Mouse (Mus musculus) limb, embryonic 13.5 days (tissue): ENCODE measurements around the gene Asic1. TPM values are rescaled to one million over a fixed set of nuclear protein-coding genes. Genes with fewer than 3 reads are reported as not detected.

Experiments used
- ATAC-seq: fragments of 200-750 bp; cut with Nextera tagmentation; 2 replicates; pipeline ENCODE4 v1.8.0; 2017; ENCODE audit warnings: low read depth, moderate number of reproducible peaks, moderate TSS enrichment; ENCODE audit not compliant: low FRiP score
- H3K27ac ChIP-seq: fragments of 300-500 bp; sonication (generic); 2 replicates; pipeline ENCODE4 v1.5.1; 2015; ENCODE audit warnings: inconsistent platforms, mild to moderate bottlenecking, moderate library complexity
- H3K27me3 ChIP-seq: fragments of 300-500 bp; sonication (generic); 2 replicates; pipeline ENCODE4 v1.6.1; 2015; ENCODE audit warnings: mild to moderate bottlenecking, inconsistent platforms
- H3K36me3 ChIP-seq: fragments of 300-500 bp; sonication (generic); 2 replicates; pipeline ENCODE4 v1.6.1; 2015; ENCODE audit warnings: inconsistent platforms, mild to moderate bottlenecking, moderate library complexity
- H3K4me1 ChIP-seq: fragments of 300-500 bp; sonication (generic); 2 replicates; pipeline ENCODE4 v1.6.1; 2015; ENCODE audit warnings: inconsistent platforms
- H3K4me2 ChIP-seq: fragments of 300-500 bp; sonication (generic); replicated peaks from 2 replicates; pipeline ENCODE4 v1.6.1; 2015; ENCODE audit warnings: inconsistent platforms, mild to moderate bottlenecking, moderate library complexity
- H3K4me3 ChIP-seq: fragments of 300-500 bp; sonication (generic); 2 replicates; pipeline ENCODE4 v1.5.1; 2015; ENCODE audit warnings: moderate library complexity, mild to moderate bottlenecking, inconsistent platforms
- H3K9ac ChIP-seq: fragments of 300-500 bp; sonication (generic); 2 replicates; pipeline ENCODE4 v1.6.1; 2015; ENCODE audit warnings: mild to moderate bottlenecking, inconsistent platforms
- H3K9me3 ChIP-seq: fragments of 300-500 bp; sonication (generic); 2 replicates; pipeline ENCODE4 v1.6.1; 2016; ENCODE audit warnings: inconsistent platforms
- WGBS: fragments of 180-500 bp; shearing (Covaris S2); methylation state at CpG from one replicate; pipeline ENCODE4 v1.1.7; 2015; 5-methylcytosine and 5-hydroxymethylcytosine counted together
- polyA plus RNA-seq: library from polyadenylated mRNA; unstranded; fragments of >200 nt; fragmentation: Nextera tagmentation; extraction: Ambion mirVana; gene quantifications from 2 replicates; pipeline ENCODE4 v1.2.1, GENCODE M21; 2015

Gene Asic1
- polyA plus RNA-seq, 1 experiment from 2014 or later = 1.7 TPM

GRCm38 (mm10) chr15:99667544-99667943 is 2.6 kb upstream of the Asic1 start:
- no peak overlapping the region for H3K4me2 ChIP-seq
- WGBS = 92% methylated on average over 2 of the region's 2 CpGs
- no peak for ATAC-seq

GRCm38 (mm10) chr15:99668881-99669280 is 1.3 kb upstream of the Asic1 start:
- peaks cover 94% of the 10 kb centered on the region for H3K27me3 ChIP-seq

More at GRCm38 (mm10) chr15:99667544-99667943, 2.6 kb upstream of the Asic1 start:
- H3K9ac ChIP-seq = no peak overlapping the region
- H3K27me3 ChIP-seq = peaks cover 87% of the 10 kb centered on the region
- H3K27ac ChIP-seq = no peak overlapping the region
- no peak overlapping the region for H3K4me3 ChIP-seq
- H3K4me1 ChIP-seq = peaks cover 31% of the 10 kb centered on the region
- no peaks in the 10 kb centered on the region for H3K36me3 ChIP-seq
- H3K9me3 ChIP-seq = no peaks in the 10 kb centered on the region

GRCm38 (mm10) chr15:99669392-99669791 is 776 bp upstream of the Asic1 start:
- Histone ChIP-seq H3K27me3 (peaks cover 92% of the 10 kb centered on the region), H3K4me1 (peaks cover 23% of the 10 kb centered on the region), H3K9me3 (no peaks in the 10 kb centered on the region), H3K4me2 (no peak overlapping the region), H3K27ac (no peak overlapping the region), H3K36me3 (no peaks in the 10 kb centered on the region), H3K9ac (no peak overlapping the region), H3K4me3 (no peak overlapping the region)
- 0% methylated on average over 1 of the region's 1 CpGs for WGBS
- no peak for ATAC-seq

More at GRCm38 (mm10) chr15:99668881-99669280, 1.3 kb upstream of the Asic1 start:
- Histone ChIP-seq H3K9me3 (no peaks in the 10 kb centered on the region), H3K4me3 (no peak overlapping the region), H3K9ac (no peak overlapping the region), H3K36me3 (no peaks in the 10 kb centered on the region), H3K4me1 (peaks cover 29% of the 10 kb centered on the region), H3K4me2 (0 out of 2 replicates have a peak overlapping the region, but pooled peaks have one; percentile 4), H3K27ac (no peak overlapping the region)
- 1% methylated on average over 12 of the region's 12 CpGs for WGBS
- no peak for ATAC-seq

GRCm38 (mm10) chr15:99670964-99671670 is 949 bp downstream of the Asic1 start:
- Histone ChIP-seq H3K4me3 (peak overlapping the region; percentile 62), H3K27me3 (peaks cover 78% of the 10 kb centered on the region), H3K9me3 (no peaks in the 10 kb centered on the region), H3K36me3 (no peaks in the 10 kb centered on the region), H3K27ac (no peak overlapping the region), H3K4me1 (peaks cover 14% of the 10 kb centered on the region), H3K9ac (peak overlapping the region; percentile 71), H3K4me2 (peak overlapping the region; percentile 97)
- WGBS = 10% methylated on average over 12 of the region's 17 CpGs
- peak; percentile 37; the same call in 1 of the 2 replicates for ATAC-seq

- Histone ChIP-seq H3K27ac (no peak overlapping the region), H3K9me3 (no peaks in the 10 kb centered on the region), H3K4me1 (peaks cover 14% of the 10 kb centered on the region), H3K4me2 (no peak overlapping the region), H3K36me3 (no peaks in the 10 kb centered on the region), H3K27me3 (peaks cover 71% of the 10 kb centered on the region), H3K9ac (no peak overlapping the region), H3K4me3 (no peak overlapping the region)
- 74% methylated on average over 14 of the region's 14 CpGs for WGBS
- ATAC-seq = no peak
Measured at GRCm38 (mm10) chr15:99671783-99672182, 1.6 kb downstream of the Asic1 start.

- H3K4me2 ChIP-seq = no peak overlapping the region
- peaks cover 45% of the 10 kb centered on the region for H3K27me3 ChIP-seq
- H3K36me3 ChIP-seq = no peaks in the 10 kb centered on the region
- H3K4me1 ChIP-seq = peaks cover 21% of the 10 kb centered on the region
- no peak overlapping the region for H3K27ac ChIP-seq
- H3K9me3 ChIP-seq = no peaks in the 10 kb centered on the region
- no peak for ATAC-seq
- no peak overlapping the region for H3K9ac ChIP-seq
- H3K4me3 ChIP-seq = no peak overlapping the region
- 79% methylated on average over 3 of the region's 3 CpGs for WGBS
Measured at GRCm38 (mm10) chr15:99674866-99675265, 4.7 kb downstream of the Asic1 start.

GRCm38 (mm10) chr15:99677089-99677488 is 6.9 kb downstream of the Asic1 start:
- H3K9ac ChIP-seq = peak overlapping the region; percentile 31; the same call in 1 of the 2 replicates
- no peak overlapping the region for H3K4me2 ChIP-seq
- peaks cover 22% of the 10 kb centered on the region for H3K27me3 ChIP-seq
- no peak overlapping the region for H3K27ac ChIP-seq
- no peaks in the 10 kb centered on the region for H3K9me3 ChIP-seq
- H3K36me3 ChIP-seq = no peaks in the 10 kb centered on the region
- H3K4me1 ChIP-seq = peaks cover 9% of the 10 kb centered on the region; the same call in 1 of the 2 replicates
- 42% methylated on average over 8 of the region's 8 CpGs for WGBS
- no peak overlapping the region for H3K4me3 ChIP-seq
- no peak for ATAC-seq

- WGBS = 10% methylated on average over 13 of the region's 13 CpGs
- Histone ChIP-seq H3K9ac (no peak overlapping the region), H3K4me3 (no peak overlapping the region), H3K27ac (no peak overlapping the region), H3K4me2 (no peak overlapping the region), H3K36me3 (no peaks in the 10 kb centered on the region), H3K27me3 (peaks cover 12% of the 10 kb centered on the region), H3K9me3 (no peaks in the 10 kb centered on the region), H3K4me1 (peaks cover 9% of the 10 kb centered on the region; the same call in 1 of the 2 replicates)
- no peak for ATAC-seq
Measured at GRCm38 (mm10) chr15:99678063-99678800, 8.1 kb downstream of the Asic1 start.

- H3K9ac ChIP-seq = no peak overlapping the region
- 58% methylated on average over 7 of the region's 7 CpGs for WGBS
- ATAC-seq = no peak
- peaks cover 9% of the 10 kb centered on the region; the same call in 1 of the 2 replicates for H3K4me1 ChIP-seq
- H3K36me3 ChIP-seq = no peaks in the 10 kb centered on the region
- no peak overlapping the region for H3K4me2 ChIP-seq
- no peaks in the 10 kb centered on the region for H3K9me3 ChIP-seq
- no peak overlapping the region for H3K4me3 ChIP-seq
- no peak overlapping the region for H3K27ac ChIP-seq
- H3K27me3 ChIP-seq = peaks cover 4% of the 10 kb centered on the region
Measured at GRCm38 (mm10) chr15:99679008-99679407, 8.8 kb downstream of the Asic1 start.

- H3K4me3 ChIP-seq = no peak overlapping the region
- H3K9me3 ChIP-seq = no peaks in the 10 kb centered on the region
- no peak for ATAC-seq
- H3K27ac ChIP-seq = no peak overlapping the region
- no peak overlapping the region for H3K9ac ChIP-seq
- 0 out of 2 replicates have a peak, but pooled peaks cover 5% of the 10 kb centered on the region for H3K4me1 ChIP-seq
- H3K27me3 ChIP-seq = no peaks in the 10 kb centered on the region
- 91% methylated on average over 7 of the region's 7 CpGs for WGBS
- H3K4me2 ChIP-seq = no peak overlapping the region
- H3K36me3 ChIP-seq = no peaks in the 10 kb centered on the region
Measured at GRCm38 (mm10) chr15:99682880-99683279, 12.7 kb downstream of the Asic1 start.

GRCm38 (mm10) chr15:99684156-99684555 is 14.0 kb downstream of the Asic1 start:
- no peak overlapping the region for H3K9ac ChIP-seq
- no peak for ATAC-seq
- 90% methylated on average over 5 of the region's 5 CpGs for WGBS

GRCm38 (mm10) chr15:99688712-99689111 is 18.5 kb downstream of the Asic1 start:
- no peaks in the 10 kb centered on the region for H3K4me1 ChIP-seq
- H3K27me3 ChIP-seq = peaks cover 25% of the 10 kb centered on the region
- H3K36me3 ChIP-seq = no peaks in the 10 kb centered on the region
- H3K27ac ChIP-seq = no peak overlapping the region
- H3K9ac ChIP-seq = no peak overlapping the region
- no peak for ATAC-seq
- H3K9me3 ChIP-seq = no peaks in the 10 kb centered on the region
- 6% methylated on average over 4 of the region's 4 CpGs for WGBS
- H3K4me2 ChIP-seq = no peak overlapping the region
- no peak overlapping the region for H3K4me3 ChIP-seq

More at GRCm38 (mm10) chr15:99684156-99684555, 14.0 kb downstream of the Asic1 start:
- Histone ChIP-seq H3K27ac (no peak overlapping the region), H3K4me1 (no peaks in the 10 kb centered on the region), H3K4me3 (no peak overlapping the region), H3K9me3 (no peaks in the 10 kb centered on the region), H3K27me3 (0 out of 2 replicates have a peak, but pooled peaks cover under 1% of the 10 kb centered on the region), H3K4me2 (no peak overlapping the region), H3K36me3 (no peaks in the 10 kb centered on the region)
